Mouse (Mus musculus) embryonic facial prominence, embryonic 14.5 days (tissue): ENCODE measurements around the gene Cdc42ep5. TPM values are rescaled to one million over a fixed set of nuclear protein-coding genes. Genes with fewer than 3 reads are reported as not detected.

Experiments
- ATAC-seq: fragments of 200-750 bp; cut with Nextera tagmentation; 2 replicates; pipeline ENCODE4 v1.8.0; 2017; ENCODE audit warnings: low read depth, moderate number of reproducible peaks, moderate TSS enrichment
- DNase-seq: peaks from one replicate; pipeline ENCODE4 v3.0.0-alpha.2; 2015; ENCODE audit warnings: low spot score
- H3K27ac ChIP-seq: fragments of 300-500 bp; sonication (generic); replicated peaks from 2 replicates; pipeline ENCODE4 v1.5.1; 2014; ENCODE audit warnings: low read depth, mild to moderate bottlenecking, low read length, moderate library complexity
- H3K27me3 ChIP-seq: fragments of 300-500 bp; sonication (generic); replicated peaks from 2 replicates; pipeline ENCODE4 v1.6.1; 2014; ENCODE audit warnings: low read length; ENCODE audit not compliant: control insufficient read depth, insufficient read depth
- H3K36me3 ChIP-seq: fragments of 300-500 bp; sonication (generic); 2 replicates; pipeline ENCODE4 v1.6.1; 2014; ENCODE audit warnings: low read length, mixed read lengths; ENCODE audit not compliant: control insufficient read depth, insufficient read depth
- H3K4me1 ChIP-seq: fragments of 300-500 bp; sonication (generic); 2 replicates; pipeline ENCODE4 v1.6.1; 2014; ENCODE audit warnings: antibody characterized with exemption, low read length; ENCODE audit not compliant: control insufficient read depth, insufficient read depth
- H3K4me2 ChIP-seq: fragments of 300-500 bp; sonication (generic); 2 replicates; pipeline ENCODE4 v1.6.1; 2014; ENCODE audit warnings: low read depth, mild to moderate bottlenecking, low read length, moderate library complexity, mixed read lengths
- H3K4me3 ChIP-seq: fragments of 300-500 bp; sonication (generic); 2 replicates; pipeline ENCODE4 v1.5.1; 2014; ENCODE audit warnings: low read depth, mild to moderate bottlenecking, low read length
- H3K9ac ChIP-seq: fragments of 300-500 bp; sonication (generic); 2 replicates; pipeline ENCODE4 v1.6.1; 2014; ENCODE audit warnings: low read depth, mild to moderate bottlenecking, low read length, moderate library complexity, mixed read lengths
- H3K9me3 ChIP-seq: fragments of 300-500 bp; sonication (generic); 2 replicates; pipeline ENCODE4 v1.6.1; 2016; ENCODE audit warnings: low read length; ENCODE audit not compliant: control insufficient read depth
- WGBS: fragments of 180-500 bp; shearing (Covaris S2); extraction: QIAGEN DNeasy Blood & Tissue Kit; methylation state at CpG from one replicate; pipeline ENCODE4 v1.1.7; 2014; 5-methylcytosine and 5-hydroxymethylcytosine counted together
- polyA plus RNA-seq: library from polyadenylated mRNA; unstranded; fragments of >200 nt; fragmentation: Nextera tagmentation; extraction: Ambion mirVana; gene quantifications from 2 replicates; pipeline ENCODE4 v1.2.1, GENCODE M21; 2014

Gene Cdc42ep5
- polyA plus RNA-seq, 1 experiment from 2014 or later = 61.1 TPM

DNA sequence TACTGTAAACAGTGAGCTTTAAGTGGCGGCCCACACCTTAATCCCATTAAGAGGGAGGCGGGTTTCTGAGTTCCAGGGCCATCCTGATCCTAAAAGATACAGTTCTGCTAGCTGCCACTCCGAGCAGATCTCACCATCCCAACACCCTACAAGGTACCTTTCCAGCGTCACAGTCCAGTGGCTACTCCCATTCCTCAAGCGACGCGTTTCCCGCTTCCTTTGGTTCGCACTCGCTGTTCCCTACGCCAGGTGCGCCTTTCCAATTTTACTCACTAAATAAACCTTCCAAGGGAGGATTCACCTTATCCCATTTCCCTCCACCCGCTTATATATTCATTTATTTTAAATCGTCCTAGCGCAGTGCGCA, 28.3 kb downstream of the Cdc42ep5 start:
- peak overlapping the region; percentile 91 for H3K4me3 ChIP-seq
- no peaks in the 10 kb centered on the region for H3K27me3 ChIP-seq
- 0% methylated on average over 16 of the region's 16 CpGs for WGBS
- H3K27ac ChIP-seq = peak overlapping the region; percentile 97; the same call in 1 of the 2 replicates
- peak overlapping the region; percentile 90 for H3K9ac ChIP-seq
- peaks cover 32% of the 10 kb centered on the region for H3K36me3 ChIP-seq
- DNase-seq (no peak), ATAC-seq (peak; percentile 6)
- H3K4me2 ChIP-seq = peak overlapping the region; percentile 61
- peaks cover 5% of the 10 kb centered on the region; the same call in 1 of the 2 replicates for H3K4me1 ChIP-seq
- H3K9me3 ChIP-seq = no peaks in the 10 kb centered on the region

GRCm38 (mm10) chr7:4134911-4135310, 29.7 kb downstream of the Cdc42ep5 start:
- 89% methylated on average over 5 of the region's 5 CpGs for WGBS

DNA sequence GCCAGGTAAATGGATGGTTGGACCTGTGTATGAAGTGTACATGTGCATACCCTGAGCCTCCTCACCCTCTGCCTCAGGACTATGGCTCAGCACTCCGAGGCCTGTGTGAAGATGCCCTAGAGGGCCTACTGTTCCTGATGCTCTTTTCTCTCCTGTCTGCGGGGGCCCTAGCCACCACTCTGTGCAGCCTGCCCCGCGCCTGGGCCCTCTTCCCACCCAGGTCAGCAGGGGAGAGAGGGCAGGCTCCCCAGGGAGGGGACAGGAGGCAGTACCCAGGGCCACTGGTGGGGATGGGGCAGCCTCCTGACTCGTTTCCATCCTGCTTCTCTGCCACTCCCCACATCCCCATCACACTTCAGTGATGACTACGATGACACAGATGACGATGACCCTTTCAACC, 31.7 kb downstream of the Cdc42ep5 start:
- Histone ChIP-seq H3K27ac (no peak overlapping the region), H3K4me3 (no peak overlapping the region), H3K36me3 (no peaks in the 10 kb centered on the region), H3K4me2 (no peak overlapping the region), H3K9me3 (no peaks in the 10 kb centered on the region), H3K4me1 (peaks cover 3% of the 10 kb centered on the region; the same call in 1 of the 2 replicates), H3K9ac (no peak overlapping the region), H3K27me3 (no peaks in the 10 kb centered on the region)
- 81% methylated on average over 5 of the region's 7 CpGs for WGBS
- ATAC-seq (no peak), DNase-seq (no peak)

More at GRCm38 (mm10) chr7:4134911-4135310, 29.7 kb downstream of the Cdc42ep5 start:
- Histone ChIP-seq H3K9me3 (no peaks in the 10 kb centered on the region), H3K4me1 (peaks cover 5% of the 10 kb centered on the region; the same call in 1 of the 2 replicates), H3K36me3 (peaks cover 17% of the 10 kb centered on the region), H3K27me3 (no peaks in the 10 kb centered on the region), H3K27ac (no peak overlapping the region), H3K4me3 (no peak overlapping the region), H3K9ac (no peak overlapping the region), H3K4me2 (no peak overlapping the region)
- DNase-seq = no peak
- no peak for ATAC-seq

GRCm38 (mm10) chr7:4132581-4132980, 32.1 kb downstream of the Cdc42ep5 start:
- no peak overlapping the region for H3K9ac ChIP-seq

GRCm38 (mm10) chr7:4131964-4132363, 32.7 kb downstream of the Cdc42ep5 start:
- no peak overlapping the region for H3K27ac ChIP-seq
- H3K4me2 ChIP-seq = no peak overlapping the region
- H3K9ac ChIP-seq = peak overlapping the region; percentile 38; the same call in 1 of the 2 replicates
- WGBS = 88% methylated on average over 8 of the region's 8 CpGs
- H3K9me3 ChIP-seq = no peaks in the 10 kb centered on the region
- ATAC-seq (no peak), DNase-seq (no peak)
- no peak overlapping the region for H3K4me3 ChIP-seq
- H3K36me3 ChIP-seq = no peaks in the 10 kb centered on the region
- no peaks in the 10 kb centered on the region for H3K4me1 ChIP-seq
- no peaks in the 10 kb centered on the region for H3K27me3 ChIP-seq

More at GRCm38 (mm10) chr7:4132581-4132980, 32.1 kb downstream of the Cdc42ep5 start:
- DNase-seq = no peak
- H3K27me3 ChIP-seq = no peaks in the 10 kb centered on the region
- H3K27ac ChIP-seq = no peak overlapping the region
- H3K4me1 ChIP-seq = no peaks in the 10 kb centered on the region
- H3K4me3 ChIP-seq = no peak overlapping the region
- no peaks in the 10 kb centered on the region for H3K36me3 ChIP-seq
- ATAC-seq = no peak
- no peaks in the 10 kb centered on the region for H3K9me3 ChIP-seq
- 93% methylated on average over 3 of the region's 3 CpGs for WGBS
- no peak overlapping the region for H3K4me2 ChIP-seq

- H3K4me2 ChIP-seq = 0 out of 2 replicates have a peak overlapping the region, but pooled peaks have one; percentile 15
- WGBS = 35% methylated on average over 13 of the region's 13 CpGs
Observed at GRCm38 (mm10) chr7:4130686-4131452, 33.8 kb downstream of the Cdc42ep5 start.

DNA sequence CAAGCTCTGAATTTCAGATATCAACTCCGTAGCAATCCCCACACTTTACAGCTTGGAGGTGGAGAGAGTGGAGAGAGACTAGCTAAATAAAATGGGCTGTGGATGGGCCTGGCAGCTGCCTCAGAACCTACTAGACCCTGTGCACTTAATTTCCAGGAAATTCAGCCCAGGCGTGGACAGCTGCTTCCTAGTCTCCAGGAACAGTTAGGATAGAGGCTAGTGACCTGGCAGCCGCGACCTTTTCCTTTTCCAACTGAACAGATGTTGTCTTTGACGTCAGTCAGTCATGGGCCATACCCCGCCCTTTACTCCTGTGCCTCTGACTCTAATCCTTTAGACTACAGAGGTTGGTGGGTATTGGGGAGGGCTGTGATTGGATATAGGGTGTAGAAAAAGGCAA, 35.8 kb downstream of the Cdc42ep5 start:
- Histone ChIP-seq H3K36me3 (no peaks in the 10 kb centered on the region), H3K9ac (peak overlapping the region; percentile 30; the same call in 1 of the 2 replicates), H3K4me3 (no peak overlapping the region), H3K9me3 (no peaks in the 10 kb centered on the region), H3K4me2 (no peak overlapping the region), H3K27ac (no peak overlapping the region), H3K4me1 (peaks cover 4% of the 10 kb centered on the region; the same call in 1 of the 2 replicates), H3K27me3 (no peaks in the 10 kb centered on the region)
- ATAC-seq = no peak
- WGBS = 56% methylated on average over 6 of the region's 6 CpGs
- DNase-seq = no peak

More at GRCm38 (mm10) chr7:4130686-4131452, 33.8 kb downstream of the Cdc42ep5 start:
- no peaks in the 10 kb centered on the region for H3K36me3 ChIP-seq
- ATAC-seq (peak; percentile 66), DNase-seq (peak; percentile 91)
- H3K9ac ChIP-seq = peak overlapping the region; percentile 38
- no peak overlapping the region for H3K27ac ChIP-seq
- H3K4me1 ChIP-seq = no peaks in the 10 kb centered on the region
- H3K4me3 ChIP-seq = no peak overlapping the region
- H3K27me3 ChIP-seq = no peaks in the 10 kb centered on the region
- H3K9me3 ChIP-seq = no peaks in the 10 kb centered on the region

DNA sequence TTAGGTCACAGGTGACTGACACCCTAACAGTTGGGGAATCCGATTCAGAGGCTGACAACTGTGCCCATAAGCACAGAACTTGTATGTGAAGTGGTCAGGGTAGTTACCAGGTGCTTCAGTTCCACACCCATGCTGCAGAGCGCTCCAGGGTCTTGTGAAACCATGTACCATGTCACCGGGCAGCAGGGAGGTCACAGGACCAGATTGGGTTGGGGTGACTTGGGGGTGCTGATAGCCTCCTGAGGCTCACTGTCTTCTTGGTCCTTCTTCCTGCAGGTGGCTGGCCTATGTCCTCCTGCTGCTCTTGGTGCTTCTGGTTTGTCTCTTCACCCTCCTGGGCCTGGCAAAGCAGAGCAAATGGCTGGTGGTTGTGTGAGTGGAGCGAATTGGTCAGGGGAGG, 36.8 kb downstream of the Cdc42ep5 start:
- Histone ChIP-seq H3K4me1 (peaks cover 7% of the 10 kb centered on the region; the same call in 1 of the 2 replicates), H3K36me3 (no peaks in the 10 kb centered on the region)

More for the DNA sequence above, 36.8 kb downstream of the Cdc42ep5 start:
- no peak for ATAC-seq
- no peak for DNase-seq
- H3K9me3 ChIP-seq = no peaks in the 10 kb centered on the region
- H3K4me2 ChIP-seq = no peak overlapping the region
- no peaks in the 10 kb centered on the region for H3K27me3 ChIP-seq
- H3K9ac ChIP-seq = no peak overlapping the region
- H3K27ac ChIP-seq = no peak overlapping the region
- no peak overlapping the region for H3K4me3 ChIP-seq
- WGBS = 80% methylated on average over 4 of the region's 4 CpGs
